Mouse (Mus musculus) adrenal gland, postnatal 4 days (tissue): Measurements from ENCODE around the gene Ube2h. TPM values are rescaled to one million over a fixed set of nuclear protein-coding genes. Genes with fewer than 3 reads are reported as not detected.

Source experiments
- DNase-seq, 2 experiments: peaks; one replicate each; pipeline ENCODE4 v3.0.0; 2021 to 2022; ENCODE audit warnings: low spot score in 2 of 2, mixed read lengths in 2 of 2
- total RNA-seq, 2 experiments: library from RNA; stranded (reverse); gene quantifications; 2 replicates each; pipeline ENCODE4 v1.2.3; 2021

Ube2h gene
- total RNA-seq, 2 experiments from 2014 or later: 108 to 113 TPM

DNA sequence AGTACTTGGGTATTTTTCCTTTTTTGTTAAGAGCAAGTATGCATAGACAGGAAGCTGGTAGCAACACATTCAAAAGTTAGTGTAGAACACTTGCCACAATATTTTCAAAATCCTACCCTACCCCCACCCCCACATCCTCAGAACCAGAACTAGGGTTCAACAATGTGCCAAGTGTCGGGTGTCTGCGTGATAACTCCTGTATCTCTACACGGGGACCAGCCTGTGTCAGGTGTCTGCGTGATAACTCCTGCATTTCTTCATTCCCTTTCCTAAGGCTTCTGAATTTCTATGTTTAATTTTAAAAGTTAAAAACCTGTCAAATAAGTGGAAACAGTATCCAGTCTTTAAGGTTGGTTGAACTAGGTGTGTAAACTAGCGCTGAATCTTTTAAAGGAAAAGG lies 58.4 kb downstream of the Ube2h start:
- no peak for DNase-seq

GRCm38 (mm10) chr6:30245397-30245796 lies 58.9 kb downstream of the Ube2h start:
- no peak for DNase-seq

DNA sequence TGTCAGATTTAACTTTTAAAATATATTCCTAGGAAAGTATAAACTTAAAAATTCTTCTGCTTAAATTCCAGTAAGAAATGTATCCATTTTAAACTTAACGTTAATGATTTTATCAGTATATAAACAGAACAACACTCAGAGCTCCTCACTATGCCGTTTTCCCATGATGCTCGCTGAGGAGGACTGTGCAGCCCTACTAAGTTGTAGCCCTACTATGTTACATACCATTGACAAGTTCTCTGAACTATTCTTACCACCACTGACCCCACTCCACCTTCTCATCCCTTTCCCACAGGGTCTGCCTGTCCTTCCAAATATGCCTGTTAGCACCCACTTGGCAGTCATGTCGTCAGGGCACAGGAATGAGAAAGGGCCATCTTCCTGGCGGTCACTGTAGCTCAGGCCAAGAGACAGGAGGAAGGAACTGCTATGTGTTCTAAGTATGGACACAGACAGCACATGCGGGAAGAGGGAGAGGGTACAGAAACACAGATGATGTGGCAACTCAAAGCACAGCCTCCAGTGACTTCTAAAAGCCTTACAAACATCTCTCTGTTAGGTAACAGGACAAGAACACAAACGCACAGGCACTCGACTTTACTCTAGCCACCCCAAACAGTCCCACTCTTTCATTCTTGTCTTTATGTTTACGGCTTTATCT lies 60.9 kb downstream of the Ube2h start:
- DNase-seq: no peak

GRCm38 (mm10) chr6:30242928-30243327 lies 61.4 kb downstream of the Ube2h start:
- DNase-seq: no peak

GRCm38 (mm10) chr6:30240105-30240504 lies 64.2 kb downstream of the Ube2h start:
- no peak for DNase-seq

DNA sequence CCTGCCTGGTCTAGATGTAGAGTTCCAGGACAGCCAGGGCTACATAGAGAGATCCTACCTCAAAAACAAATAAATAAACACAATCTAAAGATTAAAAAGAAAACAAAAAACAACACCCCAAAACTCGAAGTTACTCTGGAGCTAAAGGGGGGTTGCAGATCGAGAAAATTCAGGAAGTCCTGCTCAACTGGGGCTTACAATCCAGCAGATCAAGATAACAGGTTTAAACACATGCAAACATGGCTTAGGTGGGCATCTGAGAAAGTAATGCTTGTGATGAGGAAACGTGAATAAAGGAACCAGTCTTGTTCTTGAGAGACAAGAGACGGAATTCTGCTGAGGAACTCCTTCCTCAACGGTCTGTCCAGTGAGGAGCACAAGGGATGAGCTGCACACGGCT lies 65.1 kb downstream of the Ube2h start:
- DNase-seq: no peak

GRCm38 (mm10) chr6:30238079-30238478 lies 66.3 kb downstream of the Ube2h start:
- DNase-seq: no peak

DNA sequence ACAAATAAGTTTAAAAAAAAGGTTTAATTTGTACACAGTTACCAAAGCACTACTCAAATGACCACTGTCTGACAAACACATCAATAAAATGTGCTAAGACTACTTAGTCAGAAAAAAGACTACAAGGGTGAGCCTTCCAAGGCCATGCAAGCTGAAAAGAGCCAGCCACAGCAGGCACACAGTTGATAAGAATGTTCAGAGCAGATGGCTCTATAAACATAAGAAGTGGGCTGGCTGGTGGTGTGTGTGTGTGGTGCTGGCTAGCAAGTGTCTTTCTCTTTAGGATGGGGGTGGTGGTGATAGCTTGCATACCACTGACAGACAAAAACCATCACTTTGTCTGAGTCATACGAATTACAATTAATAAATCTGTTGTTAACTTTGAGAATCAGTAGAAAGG lies 67.8 kb downstream of the Ube2h start:
- no peak for DNase-seq

GRCm38 (mm10) chr6:30231758-30232293 lies 72.5 kb downstream of the Ube2h start:
- DNase-seq: no peak

GRCm38 (mm10) chr6:30230246-30230645 lies 74.1 kb downstream of the Ube2h start:
- DNase-seq: no peak

GRCm38 (mm10) chr6:30228921-30229320 lies 75.4 kb downstream of the Ube2h start:
- no peak for DNase-seq

- no peak for DNase-seq
Observed at GRCm38 (mm10) chr6:30228353-30228752, 76.0 kb downstream of the Ube2h start.

GRCm38 (mm10) chr6:30226971-30227700 lies 77.2 kb downstream of the Ube2h start:
- no peak for DNase-seq

DNA sequence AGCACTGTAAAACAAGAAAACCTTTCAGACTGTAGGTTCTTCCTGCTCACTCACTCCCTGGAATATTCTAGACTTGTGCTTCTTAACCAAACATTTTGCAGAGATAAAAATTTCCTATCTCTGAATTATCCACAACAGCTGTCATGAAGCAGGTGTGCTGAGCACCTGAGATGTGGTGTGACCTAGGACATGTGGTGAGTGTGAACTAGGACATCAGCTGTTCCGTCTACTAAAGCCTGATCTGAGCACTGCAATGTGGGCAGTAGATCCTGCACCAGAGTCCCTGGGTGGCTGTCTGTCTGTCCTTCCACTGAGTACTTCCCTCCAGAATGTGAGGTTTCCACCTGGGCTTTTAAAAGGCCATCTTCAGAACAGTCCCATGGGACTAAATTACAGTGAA lies 79.6 kb downstream of the Ube2h start:
- no peak for DNase-seq

- DNase-seq: no peak
Observed at GRCm38 (mm10) chr6:30222321-30222720, 82.0 kb downstream of the Ube2h start.

GRCm38 (mm10) chr6:30217581-30217980 lies 86.8 kb downstream of the Ube2h start:
- DNase-seq: no peak

GRCm38 (mm10) chr6:30212468-30212867 lies 91.9 kb downstream of the Ube2h start:
- DNase-seq: no peak

DNA sequence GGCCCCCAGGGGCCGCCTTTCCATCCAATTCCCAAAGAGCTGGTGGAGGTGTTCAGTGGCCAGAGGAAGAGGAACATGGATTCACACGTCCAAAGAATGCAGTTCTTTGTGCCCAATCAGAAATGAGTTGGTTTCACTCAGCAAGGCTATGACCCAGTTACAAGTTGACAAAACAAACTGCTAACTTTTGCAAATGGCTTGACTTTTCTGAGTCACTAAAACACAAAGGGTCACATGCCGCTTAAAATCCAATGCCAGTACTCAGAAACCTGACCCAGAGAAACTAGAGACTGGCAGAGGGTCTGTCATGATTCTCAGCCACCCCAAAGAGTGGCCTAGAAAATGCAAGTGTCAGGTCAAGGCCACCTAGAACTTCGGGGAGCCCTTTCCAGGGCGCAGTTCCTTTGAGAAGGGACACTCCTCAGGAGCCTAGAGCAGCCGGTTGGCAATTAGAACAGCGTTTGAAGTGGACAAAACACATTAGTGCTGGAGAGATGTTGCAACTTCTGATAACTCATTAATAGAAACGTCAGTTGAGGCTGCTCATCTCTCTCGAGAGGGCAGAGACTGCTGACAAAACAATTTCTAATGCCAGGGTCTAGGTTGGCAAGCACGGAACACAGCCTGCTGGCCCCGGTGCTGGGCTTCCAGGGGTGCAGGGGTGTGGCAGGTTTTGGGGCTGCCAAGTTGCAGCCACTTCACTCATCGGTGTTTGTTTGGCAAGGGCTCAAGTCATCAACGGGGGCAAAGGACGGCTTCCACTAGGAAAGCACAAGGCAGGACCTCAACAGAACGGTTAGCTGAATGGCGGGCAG lies 92.5 kb downstream of the Ube2h start:
- DNase-seq: no peak

DNA sequence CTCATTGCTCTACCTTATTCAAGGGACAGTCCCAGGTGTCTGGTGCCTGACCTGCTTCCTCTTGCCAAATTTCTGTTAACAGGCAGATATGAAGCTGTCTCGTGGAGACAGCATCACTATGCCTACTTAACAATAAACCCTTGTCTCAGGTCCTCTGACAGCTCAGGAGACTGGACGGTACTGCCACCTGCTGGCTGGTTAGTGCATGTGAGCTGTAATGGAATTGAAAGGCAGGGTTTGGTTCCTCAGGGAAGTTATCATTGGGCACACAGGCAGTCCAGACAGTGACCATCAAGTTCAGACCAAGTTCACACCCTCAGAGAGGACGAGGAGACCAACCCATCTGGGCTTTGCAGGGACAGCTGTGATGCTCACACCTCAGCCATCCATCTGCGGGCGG lies 93.6 kb downstream of the Ube2h start:
- DNase-seq: peak; percentile 38 to 48

- no peak for DNase-seq
Observed at GRCm38 (mm10) chr6:30208844-30209243, 95.5 kb downstream of the Ube2h start.

DNA sequence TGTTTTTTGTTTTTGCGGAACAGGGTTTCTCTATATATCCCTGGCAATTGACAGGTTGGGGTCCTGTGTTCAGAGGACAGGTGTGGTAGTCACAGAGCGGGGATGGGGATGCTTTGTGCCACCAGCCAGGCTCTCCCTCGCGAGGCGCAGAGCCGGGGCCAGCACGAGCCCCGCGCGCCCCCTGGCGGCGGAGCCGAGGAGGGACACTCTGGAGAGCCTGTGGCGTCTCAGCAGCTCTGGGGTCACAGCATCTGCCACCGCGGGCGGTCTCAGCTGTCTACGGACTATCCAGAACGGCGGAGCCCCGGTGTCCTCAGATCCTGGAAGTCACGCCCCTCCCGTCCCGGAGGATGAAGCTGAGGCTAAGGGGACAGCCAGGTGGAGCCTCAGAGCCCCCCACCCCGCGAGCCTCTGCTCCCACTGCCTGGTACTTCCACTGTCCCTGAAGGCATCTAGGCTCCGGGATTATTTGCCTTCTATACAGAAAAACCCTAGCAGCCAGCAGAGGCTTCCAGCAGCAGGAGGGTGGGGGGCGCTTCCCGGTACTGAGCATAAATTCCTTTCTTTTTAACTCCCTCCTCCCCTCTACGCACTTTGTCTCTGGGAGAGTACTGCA lies 98.6 kb downstream of the Ube2h start:
- DNase-seq: peak; percentile 56 to 58
